Mouse (Mus musculus) bone marrow macrophage, adult 2 months (primary cell): Measurements from ENCODE around the gene Hist1h4m. TPM values are rescaled to one million over a fixed set of nuclear protein-coding genes. Genes with fewer than 3 reads are reported as not detected.
A peak's percentile ranks its signal among the peaks of the same experiment; 100 is the strongest.
"Not testable (repeated sequence)": the region's sequence is repeated elsewhere in the genome, so short reads cannot be mapped to it uniquely, and the experiment has no call there.

Source experiments
- H3K27ac ChIP-seq: 2 replicates; pipeline ENCODE4 v1.5.1; 2012; ENCODE audit warnings: low read depth, low read length; ENCODE audit not compliant: insufficient read depth
- H3K4me1 ChIP-seq: 2 replicates; pipeline ENCODE4 v1.6.1; 2012; ENCODE audit warnings: low read length; ENCODE audit not compliant: control insufficient read depth, insufficient read depth
- H3K4me3 ChIP-seq: 2 replicates; pipeline ENCODE4 v1.5.1; 2012; ENCODE audit warnings: mild to moderate bottlenecking, low read length, moderate library complexity; ENCODE audit not compliant: insufficient read depth
- CTCF ChIP-seq: IDR thresholded peaks from 2 replicates; pipeline ENCODE4 v1.5.1; 2012; ENCODE audit warnings: low read depth, mild to moderate bottlenecking, low read length, moderate library complexity
- POLR2A ChIP-seq: IDR thresholded peaks from 2 replicates; pipeline ENCODE4 v1.6.1; 2012; ENCODE audit warnings: mild to moderate bottlenecking, low read depth, low read length, borderline replicate concordance
- polyA plus RNA-seq: library from polyadenylated mRNA; stranded (reverse); fragments of >200 nt; gene quantifications from 2 replicates; pipeline ENCODE4 v1.2.4, GENCODE M21; 2012; ENCODE audit not compliant: missing spikeins, insufficient read depth, insufficient read length

Gene Hist1h4m
- polyA plus RNA-seq, 1 experiment: 6.8 TPM

- Histone ChIP-seq H3K27ac (peak overlapping the region; percentile 86), H3K4me3 (peak overlapping the region; percentile 58), H3K4me1 (peaks cover 18% of the 10 kb centered on the region)
- TF ChIP-seq POLR2A: no peak
- no peak for TF ChIP-seq CTCF
These were observed 25.2 kb upstream of the Hist1h4m start for GRCm38 (mm10) chr13:21786189-21786898.

GRCm38 (mm10) chr13:21786899-21787629 is 24.5 kb upstream of the Hist1h4m start, which contains the start of the genes Hist1h2an and Hist1h2bp:
TSS of gene Hist1h2an (minus strand) at chr13:21787218.
TSS of gene Hist1h2bp (plus strand) at chr13:21787461.
- peak within 1 kb of the TSS; percentile 58 for H3K4me3 ChIP-seq
- peak within 1 kb of the TSS; percentile 86 for H3K27ac ChIP-seq
- peaks cover 23% of the 10 kb centered on the region for H3K4me1 ChIP-seq

GRCm38 (mm10) chr13:21787760-21788593 is 23.6 kb upstream of the Hist1h4m start:
- Histone ChIP-seq H3K4me3 (peak overlapping the region; percentile 38), H3K27ac (peak overlapping the region; percentile 67), H3K4me1 (peaks cover 24% of the 10 kb centered on the region)
- no peak for TF ChIP-seq CTCF
- no peak for TF ChIP-seq POLR2A

- no peak overlapping the region for H3K27ac ChIP-seq
- no peak overlapping the region for H3K4me3 ChIP-seq
- TF ChIP-seq CTCF (no peak), POLR2A (no peak)
- H3K4me1 ChIP-seq: peaks cover 20% of the 10 kb centered on the region
These were observed 21.6 kb upstream of the Hist1h4m start for GRCm38 (mm10) chr13:21789925-21790324.

- TF ChIP-seq POLR2A: no peak
- no peak for TF ChIP-seq CTCF
- peaks cover 18% of the 10 kb centered on the region for H3K4me1 ChIP-seq
- H3K4me3 ChIP-seq: no peak overlapping the region
- H3K27ac ChIP-seq: no peak overlapping the region
These were observed 20.8 kb upstream of the Hist1h4m start for GRCm38 (mm10) chr13:21790601-21791283.

- Histone ChIP-seq H3K4me1 (peaks cover 6% of the 10 kb centered on the region), H3K4me3 (no peak overlapping the region), H3K27ac (no peak overlapping the region)
- TF ChIP-seq POLR2A (no peak), CTCF (no peak)
These were observed 16.0 kb upstream of the Hist1h4m start for GRCm38 (mm10) chr13:21795584-21795983.

- not testable (repeated sequence) for H3K27ac ChIP-seq
These were observed 14.4 kb upstream of the Hist1h4m start for GRCm38 (mm10) chr13:21797163-21797562.

GRCm38 (mm10) chr13:21803058-21803457 is 8.5 kb upstream of the Hist1h4m start:
- H3K27ac ChIP-seq, H3K4me1 ChIP-seq: not testable (repeated sequence)

More at GRCm38 (mm10) chr13:21797163-21797562, 14.4 kb upstream of the Hist1h4m start:
- not testable (repeated sequence) for H3K4me1 ChIP-seq, H3K4me3 ChIP-seq

GRCm38 (mm10) chr13:21810073-21810472 is 1.5 kb upstream of the Hist1h4m start, which contains the start of the genes Hist1h2bq and Hist1h2ao:
TSS of gene Hist1h2bq (minus strand) at chr13:21810197.
TSS of gene Hist1h2ao (plus strand) at chr13:21810465.
- not testable (repeated sequence) for H3K4me3 ChIP-seq, H3K4me1 ChIP-seq, H3K27ac ChIP-seq

More at GRCm38 (mm10) chr13:21803058-21803457, 8.5 kb upstream of the Hist1h4m start:
- H3K4me3 ChIP-seq: not testable (repeated sequence)

- H3K27ac ChIP-seq, H3K4me1 ChIP-seq, H3K4me3 ChIP-seq: not testable (repeated sequence)
These were observed 472 bp upstream of the Hist1h4m start for GRCm38 (mm10) chr13:21811074-21811473.

GRCm38 (mm10) chr13:21812092-21812491 is 546 bp downstream of the Hist1h4m start:
- Histone ChIP-seq H3K4me3 (peak overlapping the region; percentile 17), H3K27ac (peak overlapping the region; percentile 53)
- H3K4me1 ChIP-seq: not testable (repeated sequence)

- not testable (repeated sequence) for H3K27ac ChIP-seq, H3K4me3 ChIP-seq
- peaks cover 10% of the 10 kb centered on the region for H3K4me1 ChIP-seq
These were observed 8.7 kb downstream of the Hist1h4m start for GRCm38 (mm10) chr13:21820082-21820890.
